Comparison of ENCODE assay signal across 9 mouse cellular contexts in genomic region chr17:34953258-34953657, GRCm38 (mm10). TPM values are rescaled to one million over a fixed set of nuclear protein-coding genes. Genes with fewer than 3 reads are reported as not detected.
DNase-seq lines count a peak whose midpoint lies in the region; ATAC-seq lines count a peak whose summit lies in the region.
"Had no signal": no experiment of that assay in that cellular context is flagged by ENCODE, and none has a peak within 500 bp of the region (broad histone marks: within the 10 kb centered on the region; RNA-seq: fewer than 3 reads in every experiment).

No protein-coding gene starts in this region.

- no peak overlapping the region for H3K27ac ChIP-seq in neural tube, embryonic 12.5 days
- H3K27ac ChIP-seq in embryonic facial prominence, embryonic 14.5 days (replicated peaks; ENCODE audit: low read depth, low read length): peak overlapping the region; percentile 89; the same call in 1 of the 2 replicates
- no peak overlapping the region for H3K27ac ChIP-seq in limb, embryonic 15.5 days
- H3K27ac ChIP-seq in stomach, embryonic 16.5 days (ENCODE audit: low read length): no peak overlapping the region

- peaks cover 18% of the 10 kb centered on the region for H3K36me3 ChIP-seq in neural tube, embryonic 12.5 days
- peaks cover 21% of the 10 kb centered on the region for H3K36me3 ChIP-seq in embryonic facial prominence, embryonic 14.5 days (ENCODE audit: control insufficient read depth, insufficient read depth, low read length)
- peaks cover 20% of the 10 kb centered on the region for H3K36me3 ChIP-seq in limb, embryonic 15.5 days
- peaks cover 10% of the 10 kb centered on the region; the same call in 1 of the 2 replicates for H3K36me3 ChIP-seq in stomach, embryonic 16.5 days (ENCODE audit: control insufficient read depth, insufficient read depth, low read length)

- peaks cover 15% of the 10 kb centered on the region for H3K27me3 ChIP-seq in neural tube, embryonic 12.5 days (replicated peaks)
- H3K27me3 ChIP-seq in embryonic facial prominence, embryonic 14.5 days (replicated peaks; ENCODE audit: control insufficient read depth, insufficient read depth, low read length): peaks cover 3% of the 10 kb centered on the region; the same call in 1 of the 2 replicates
- peaks cover 19% of the 10 kb centered on the region for H3K27me3 ChIP-seq in limb, embryonic 15.5 days
- H3K27me3 ChIP-seq in stomach, embryonic 16.5 days (ENCODE audit: control insufficient read depth, insufficient read depth, low read length): 0 out of 2 replicates have a peak, but pooled peaks cover 4% of the 10 kb centered on the region

- no peak overlapping the region for H3K4me3 ChIP-seq in neural tube, embryonic 12.5 days
- H3K4me3 ChIP-seq in embryonic facial prominence, embryonic 14.5 days (ENCODE audit: low read depth, low read length): peak overlapping the region; percentile 62
- H3K4me3 ChIP-seq in limb, embryonic 15.5 days: peak overlapping the region; percentile 88; the same call in 1 of the 2 replicates
- H3K4me3 ChIP-seq in stomach, embryonic 16.5 days (replicated peaks; ENCODE audit: low read length): no peak overlapping the region

- peak overlapping the region; percentile 84 for H3K4me2 ChIP-seq in neural tube, embryonic 12.5 days (replicated peaks)
- peak overlapping the region; percentile 91; the same call in 1 of the 2 replicates for H3K4me2 ChIP-seq in embryonic facial prominence, embryonic 14.5 days (ENCODE audit: low read depth, low read length)
- peak overlapping the region; percentile 66; the same call in 1 of the 2 replicates for H3K4me2 ChIP-seq in limb, embryonic 15.5 days
- 0 out of 2 replicates have a peak overlapping the region, but pooled peaks have one; percentile 70 for H3K4me2 ChIP-seq in stomach, embryonic 16.5 days (ENCODE audit: low read depth, low read length)

- ATAC-seq in neural tube, embryonic 12.5 days (ENCODE audit: low FRiP score, low read depth): no peak
- ATAC-seq in embryonic facial prominence, embryonic 14.5 days (ENCODE audit: low read depth): no peak
- no peak for ATAC-seq in limb, embryonic 15.5 days (ENCODE audit: insufficient number of reproducible peaks, low FRiP score, low TSS enrichment, low read depth)
- no peak for ATAC-seq in stomach, embryonic 16.5 days (ENCODE audit: insufficient read depth, low FRiP score)

- no peak overlapping the region for H3K9ac ChIP-seq in neural tube, embryonic 12.5 days
- no peak overlapping the region for H3K9ac ChIP-seq in embryonic facial prominence, embryonic 14.5 days (ENCODE audit: low read depth, low read length)
- no peak overlapping the region for H3K9ac ChIP-seq in limb, embryonic 15.5 days
- no peak overlapping the region for H3K9ac ChIP-seq in stomach, embryonic 16.5 days (ENCODE audit: low read length)

- peaks cover 9% of the 10 kb centered on the region; the same call in 1 of the 2 replicates for H3K4me1 ChIP-seq in neural tube, embryonic 12.5 days
- peaks cover 4% of the 10 kb centered on the region; the same call in 1 of the 2 replicates for H3K4me1 ChIP-seq in embryonic facial prominence, embryonic 14.5 days (ENCODE audit: control insufficient read depth, insufficient read depth, low read length)
- peaks cover 15% of the 10 kb centered on the region for H3K4me1 ChIP-seq in limb, embryonic 15.5 days
- peaks cover 4% of the 10 kb centered on the region; the same call in 1 of the 2 replicates for H3K4me1 ChIP-seq in stomach, embryonic 16.5 days (ENCODE audit: control insufficient read depth, insufficient read depth, low read length)

- no peak for DNase-seq in neural tube, embryonic 10.5 days (ENCODE audit: extremely low spot score, low spot score)
- no peak for DNase-seq in embryonic facial prominence, embryonic 14.5 days (ENCODE audit: low spot score)
- DNase-seq in spleen, postnatal 4 days (ENCODE audit: low spot score in 2 of 2): no peak
- DNase-seq in Muller cell, postnatal 12 days (ENCODE audit: inconsistent ontology term): no peak
- DNase-seq: right cerebral cortex, adult 18-20 months had no signal

- H3K9me3 ChIP-seq in neural tube, embryonic 12.5 days: no peaks in the 10 kb centered on the region
- H3K9me3 ChIP-seq in embryonic facial prominence, embryonic 14.5 days (ENCODE audit: control insufficient read depth, low read length): no peaks in the 10 kb centered on the region
- no peaks in the 10 kb centered on the region for H3K9me3 ChIP-seq in limb, embryonic 15.5 days
- no peaks in the 10 kb centered on the region for H3K9me3 ChIP-seq in stomach, embryonic 16.5 days (replicated peaks; ENCODE audit: control insufficient read depth, low read length)

- WGBS in neural tube, embryonic 12.5 days: 93% methylated on average over 3 of the region's 3 CpGs
- WGBS in embryonic facial prominence, embryonic 14.5 days: 83% methylated on average over 3 of the region's 3 CpGs
- WGBS in limb, embryonic 15.5 days: 89% methylated on average over 3 of the region's 3 CpGs
- 81% methylated on average over 3 of the region's 3 CpGs for WGBS in stomach, embryonic 16.5 days

RNA-seq across cellular contexts. Expression of gene Hspa1b, which starts 5.8 kb away (rescaled TPM):
- polyA plus RNA-seq in neural tube, embryonic 12.5 days (2016; fragmentation: Nextera tagmentation; extraction: Ambion mirVana): 0.26 TPM in 1 of 2 replicates, not detected in the other
- polyA plus RNA-seq in embryonic facial prominence, embryonic 14.5 days (2014; fragmentation: Nextera tagmentation; extraction: Ambion mirVana): 0.69 and 2.3 TPM in 2 replicates
- polyA plus RNA-seq in limb, embryonic 15.5 days (2015; fragmentation: Nextera tagmentation; extraction: Ambion mirVana): 3.3 and 3.6 TPM in 2 replicates
- 0.94 and 1.4 TPM in 2 replicates for polyA plus RNA-seq in stomach, embryonic 16.5 days (2015; fragmentation: Nextera tagmentation; extraction: Ambion mirVana)

RNA-seq across cellular contexts. Expression of gene Gm20481, which starts 16.5 kb away (rescaled TPM):
- not detected in 2 replicates for polyA plus RNA-seq in neural tube, embryonic 12.5 days (2016; fragmentation: Nextera tagmentation; extraction: Ambion mirVana)
- polyA plus RNA-seq in embryonic facial prominence, embryonic 14.5 days (2014; fragmentation: Nextera tagmentation; extraction: Ambion mirVana): not detected in 2 replicates
- not detected in 2 replicates for polyA plus RNA-seq in limb, embryonic 15.5 days (2015; fragmentation: Nextera tagmentation; extraction: Ambion mirVana)
- polyA plus RNA-seq in stomach, embryonic 16.5 days (2015; fragmentation: Nextera tagmentation; extraction: Ambion mirVana): 0.27 TPM in 1 of 2 replicates, not detected in the other
- polyA plus RNA-seq: heart, postnatal 0 days had no signal

RNA-seq across cellular contexts. Expression of gene Hspa1a, which starts 18.7 kb away (rescaled TPM):
- polyA plus RNA-seq in neural tube, embryonic 12.5 days (2016; fragmentation: Nextera tagmentation; extraction: Ambion mirVana): 3.1 and 3.5 TPM in 2 replicates
- 7.3 TPM in 2 replicates for polyA plus RNA-seq in embryonic facial prominence, embryonic 14.5 days (2014; fragmentation: Nextera tagmentation; extraction: Ambion mirVana)
- 31.7 and 32.0 TPM in 2 replicates for polyA plus RNA-seq in limb, embryonic 15.5 days (2015; fragmentation: Nextera tagmentation; extraction: Ambion mirVana)
- 13.7 and 16.3 TPM in 2 replicates for polyA plus RNA-seq in stomach, embryonic 16.5 days (2015; fragmentation: Nextera tagmentation; extraction: Ambion mirVana)

RNA-seq across cellular contexts. Expression of gene Hspa1l, which starts 19.2 kb away (rescaled TPM):
- polyA plus RNA-seq in neural tube, embryonic 12.5 days (2016; fragmentation: Nextera tagmentation; extraction: Ambion mirVana): 1.4 and 2.3 TPM in 2 replicates
- polyA plus RNA-seq in embryonic facial prominence, embryonic 14.5 days (2014; fragmentation: Nextera tagmentation; extraction: Ambion mirVana): 0.99 and 1.0 TPM in 2 replicates
- polyA plus RNA-seq in limb, embryonic 15.5 days (2015; fragmentation: Nextera tagmentation; extraction: Ambion mirVana): 0.46 and 0.65 TPM in 2 replicates
- polyA plus RNA-seq in stomach, embryonic 16.5 days (2015; fragmentation: Nextera tagmentation; extraction: Ambion mirVana): 0.96 and 1.4 TPM in 2 replicates

RNA-seq across cellular contexts. Expression of gene Neu1, which starts 22.2 kb away (rescaled TPM):
- 24.4 and 27.3 TPM in 2 replicates for polyA plus RNA-seq in neural tube, embryonic 12.5 days (2016; fragmentation: Nextera tagmentation; extraction: Ambion mirVana)
- 15.0 and 15.4 TPM in 2 replicates for polyA plus RNA-seq in embryonic facial prominence, embryonic 14.5 days (2014; fragmentation: Nextera tagmentation; extraction: Ambion mirVana)
- polyA plus RNA-seq in limb, embryonic 15.5 days (2015; fragmentation: Nextera tagmentation; extraction: Ambion mirVana): 20.1 and 20.5 TPM in 2 replicates
- 36.7 and 40.6 TPM in 2 replicates for polyA plus RNA-seq in stomach, embryonic 16.5 days (2015; fragmentation: Nextera tagmentation; extraction: Ambion mirVana)

Comparison
In these comparisons a context has a peak if more than half of its experiments do, and no peak if none do; other contexts are left out.
1. H3K4me3 ChIP-seq: peak in embryonic facial prominence, embryonic 14.5 days (single experiment) and limb, embryonic 15.5 days (single experiment); none in neural tube, embryonic 12.5 days (single experiment) and stomach, embryonic 16.5 days (single experiment).
2. Peak in every context shown above with its lines, with median percentiles within 50 percentile points of each other: H3K4me2 ChIP-seq.